Mouse (Mus musculus): ENCODE data around the gene Abhd2. TPM values are rescaled to one million over a fixed set of nuclear protein-coding genes. Genes with fewer than 3 reads are reported as not detected.

Gene Abhd2
- polyA plus RNA-seq, 1 experiment from 2014 or later: 15.2 TPM

GRCm38 (mm10) chr7:79392860-79393513, 120.0 kb downstream of the Abhd2 start:
- Histone ChIP-seq H3K27ac (ENCODE audit: low read depth) (peak overlapping the region; percentile 85; the same call in 1 of the 2 replicates), H3K36me3 (ENCODE audit: control insufficient read depth, insufficient read depth, low read length) (no peaks in the 10 kb centered on the region), H3K4me3 (ENCODE audit: low read depth, low read length) (peak overlapping the region; percentile 68), H3K27me3 (replicated peaks; ENCODE audit: control insufficient read depth, insufficient read depth, low read length) (no peaks in the 10 kb centered on the region), H3K4me2 (ENCODE audit: low read length) (peak overlapping the region; percentile 85), H3K4me1 (replicated peaks; ENCODE audit: control insufficient read depth, insufficient read depth, low read length) (0 out of 2 replicates have a peak, but pooled peaks cover 5% of the 10 kb centered on the region), H3K9me3 (ENCODE audit: control insufficient read depth, low read length) (no peaks in the 10 kb centered on the region), H3K9ac (ENCODE audit: low read length) (peak overlapping the region; percentile 63; the same call in 1 of the 2 replicates)
- no peak for ATAC-seq (replicated peaks; ENCODE audit: low FRiP score, low TSS enrichment, low read depth)
- DNase-seq (ENCODE audit: low spot score): no peak
- 50% methylated on average over 9 of the region's 9 CpGs for WGBS

GRCm38 (mm10) chr7:79393924-79394323, 120.9 kb downstream of the Abhd2 start:
- no peak overlapping the region for H3K9ac ChIP-seq (ENCODE audit: low read length)
- 0 out of 2 replicates have a peak, but pooled peaks cover 5% of the 10 kb centered on the region for H3K4me1 ChIP-seq (replicated peaks; ENCODE audit: control insufficient read depth, insufficient read depth, low read length)
- no peak overlapping the region for H3K4me2 ChIP-seq (ENCODE audit: low read length)
- H3K36me3 ChIP-seq (ENCODE audit: control insufficient read depth, insufficient read depth, low read length): no peaks in the 10 kb centered on the region
- H3K9me3 ChIP-seq (ENCODE audit: control insufficient read depth, low read length): no peaks in the 10 kb centered on the region
- no peak overlapping the region for H3K27ac ChIP-seq (ENCODE audit: low read depth)
- H3K27me3 ChIP-seq (replicated peaks; ENCODE audit: control insufficient read depth, insufficient read depth, low read length): no peaks in the 10 kb centered on the region
- no peak overlapping the region for H3K4me3 ChIP-seq (ENCODE audit: low read depth, low read length)
- ATAC-seq (replicated peaks; ENCODE audit: low FRiP score, low TSS enrichment, low read depth) (no peak), DNase-seq (ENCODE audit: low spot score) (no peak)
- WGBS: 97% methylated on average over 7 of the region's 7 CpGs

- Histone ChIP-seq H3K36me3 (ENCODE audit: control insufficient read depth, insufficient read depth, low read length) (no peaks in the 10 kb centered on the region), H3K27ac (ENCODE audit: low read depth) (no peak overlapping the region), H3K4me1 (replicated peaks; ENCODE audit: control insufficient read depth, insufficient read depth, low read length) (0 out of 2 replicates have a peak, but pooled peaks cover 5% of the 10 kb centered on the region), H3K27me3 (replicated peaks; ENCODE audit: control insufficient read depth, insufficient read depth, low read length) (no peaks in the 10 kb centered on the region), H3K9ac (ENCODE audit: low read length) (no peak overlapping the region), H3K4me3 (ENCODE audit: low read depth, low read length) (no peak overlapping the region), H3K9me3 (ENCODE audit: control insufficient read depth, low read length) (no peaks in the 10 kb centered on the region), H3K4me2 (ENCODE audit: low read length) (no peak overlapping the region)
- WGBS: 77% methylated on average over 7 of the region's 7 CpGs
- DNase-seq (ENCODE audit: low spot score): no peak
- no peak for ATAC-seq (replicated peaks; ENCODE audit: low FRiP score, low TSS enrichment, low read depth)
Observed at GRCm38 (mm10) chr7:79394666-79395065, 121.7 kb downstream of the Abhd2 start.

- no peak overlapping the region for H3K4me3 ChIP-seq (ENCODE audit: low read depth, low read length)
- no peaks in the 10 kb centered on the region for H3K27me3 ChIP-seq (replicated peaks; ENCODE audit: control insufficient read depth, insufficient read depth, low read length)
- H3K27ac ChIP-seq (ENCODE audit: low read depth): no peak overlapping the region
- ATAC-seq (replicated peaks; ENCODE audit: low FRiP score, low TSS enrichment, low read depth) (no peak), DNase-seq (ENCODE audit: low spot score) (no peak)
- no peaks in the 10 kb centered on the region for H3K9me3 ChIP-seq (ENCODE audit: control insufficient read depth, low read length)
- 86% methylated on average over 7 of the region's 7 CpGs for whole genome bisulfite sequencing
- H3K4me2 ChIP-seq (ENCODE audit: low read length): no peak overlapping the region
- H3K4me1 ChIP-seq (replicated peaks; ENCODE audit: control insufficient read depth, insufficient read depth, low read length): 0 out of 2 replicates have a peak, but pooled peaks cover 5% of the 10 kb centered on the region
- H3K9ac ChIP-seq (ENCODE audit: low read length): no peak overlapping the region
- no peaks in the 10 kb centered on the region for H3K36me3 ChIP-seq (ENCODE audit: control insufficient read depth, insufficient read depth, low read length)
Observed at GRCm38 (mm10) chr7:79395186-79395585, 122.2 kb downstream of the Abhd2 start.

- H3K4me2 ChIP-seq (ENCODE audit: low read length): no peak overlapping the region
- H3K4me1 ChIP-seq (replicated peaks; ENCODE audit: control insufficient read depth, insufficient read depth, low read length): 0 out of 2 replicates have a peak, but pooled peaks cover 5% of the 10 kb centered on the region
- no peak overlapping the region for H3K9ac ChIP-seq (ENCODE audit: low read length)
- no peaks in the 10 kb centered on the region for H3K9me3 ChIP-seq (ENCODE audit: control insufficient read depth, low read length)
- no peaks in the 10 kb centered on the region for H3K36me3 ChIP-seq (ENCODE audit: control insufficient read depth, insufficient read depth, low read length)
- H3K4me3 ChIP-seq (ENCODE audit: low read depth, low read length): no peak overlapping the region
- no peak overlapping the region for H3K27ac ChIP-seq (ENCODE audit: low read depth)
- H3K27me3 ChIP-seq (replicated peaks; ENCODE audit: control insufficient read depth, insufficient read depth, low read length): no peaks in the 10 kb centered on the region
- ATAC-seq (replicated peaks; ENCODE audit: low FRiP score, low TSS enrichment, low read depth) (no peak), DNase-seq (ENCODE audit: low spot score) (no peak)
- WGBS: 45% methylated on average over 10 of the region's 10 CpGs
Observed at GRCm38 (mm10) chr7:79397446-79397963, 124.5 kb downstream of the Abhd2 start.

GRCm38 (mm10) chr7:79398426-79398825, 125.4 kb downstream of the Abhd2 start:
- Histone ChIP-seq H3K9me3 (ENCODE audit: control insufficient read depth, low read length) (no peaks in the 10 kb centered on the region), H3K27ac (ENCODE audit: low read depth) (no peak overlapping the region), H3K36me3 (ENCODE audit: control insufficient read depth, insufficient read depth, low read length) (no peaks in the 10 kb centered on the region), H3K27me3 (replicated peaks; ENCODE audit: control insufficient read depth, insufficient read depth, low read length) (no peaks in the 10 kb centered on the region), H3K4me3 (ENCODE audit: low read depth, low read length) (no peak overlapping the region), H3K9ac (ENCODE audit: low read length) (no peak overlapping the region), H3K4me2 (ENCODE audit: low read length) (no peak overlapping the region), H3K4me1 (replicated peaks; ENCODE audit: control insufficient read depth, insufficient read depth, low read length) (no peaks in the 10 kb centered on the region)
- WGBS: 73% methylated on average over 8 of the region's 8 CpGs
- DNase-seq (ENCODE audit: low spot score) (no peak), ATAC-seq (replicated peaks; ENCODE audit: low FRiP score, low TSS enrichment, low read depth) (no peak)

- H3K27me3 ChIP-seq (replicated peaks; ENCODE audit: control insufficient read depth, insufficient read depth, low read length): no peaks in the 10 kb centered on the region
- H3K4me3 ChIP-seq (ENCODE audit: low read depth, low read length): no peak overlapping the region
- DNase-seq (ENCODE audit: low spot score): no peak
- H3K4me1 ChIP-seq (replicated peaks; ENCODE audit: control insufficient read depth, insufficient read depth, low read length): no peaks in the 10 kb centered on the region
- ATAC-seq (replicated peaks; ENCODE audit: low FRiP score, low TSS enrichment, low read depth): no peak
- H3K27ac ChIP-seq (ENCODE audit: low read depth): no peak overlapping the region
- no peaks in the 10 kb centered on the region for H3K36me3 ChIP-seq (ENCODE audit: control insufficient read depth, insufficient read depth, low read length)
- no peak overlapping the region for H3K9ac ChIP-seq (ENCODE audit: low read length)
- no peaks in the 10 kb centered on the region for H3K9me3 ChIP-seq (ENCODE audit: control insufficient read depth, low read length)
- 80% methylated on average over 12 of the region's 12 CpGs for WGBS
- no peak overlapping the region for H3K4me2 ChIP-seq (ENCODE audit: low read length)
Observed at GRCm38 (mm10) chr7:79398971-79399370, 126.0 kb downstream of the Abhd2 start.

GRCm38 (mm10) chr7:79400296-79400695, 127.3 kb downstream of the Abhd2 start:
- ATAC-seq (replicated peaks; ENCODE audit: low FRiP score, low TSS enrichment, low read depth) (no peak), DNase-seq (ENCODE audit: low spot score) (no peak)
- H3K27ac ChIP-seq (ENCODE audit: low read depth): no peak overlapping the region
- no peak overlapping the region for H3K4me3 ChIP-seq (ENCODE audit: low read depth, low read length)
- no peaks in the 10 kb centered on the region for H3K27me3 ChIP-seq (replicated peaks; ENCODE audit: control insufficient read depth, insufficient read depth, low read length)
- no peaks in the 10 kb centered on the region for H3K9me3 ChIP-seq (ENCODE audit: control insufficient read depth, low read length)
- 91% methylated on average over 3 of the region's 3 CpGs for WGBS
- no peak overlapping the region for H3K4me2 ChIP-seq (ENCODE audit: low read length)
- no peaks in the 10 kb centered on the region for H3K36me3 ChIP-seq (ENCODE audit: control insufficient read depth, insufficient read depth, low read length)
- H3K4me1 ChIP-seq (replicated peaks; ENCODE audit: control insufficient read depth, insufficient read depth, low read length): no peaks in the 10 kb centered on the region
- H3K9ac ChIP-seq (ENCODE audit: low read length): no peak overlapping the region

Measured in intestine, embryonic 14.5 days (tissue).